Mouse (Mus musculus) heart, embryonic 10.5 days (tissue): ENCODE results near the gene Mtg2. TPM values are rescaled to one million over a fixed set of nuclear protein-coding genes. Genes with fewer than 3 reads are reported as not detected.

ENCODE experiments used
- DNase-seq: peaks from one replicate; pipeline ENCODE4 v3.0.0-alpha.2; 2017; ENCODE audit warnings: low spot score
- H3K27ac ChIP-seq: fragments of 300-500 bp; sonication (generic); 2 replicates; pipeline ENCODE4 v1.5.1; 2016; ENCODE audit warnings: mild to moderate bottlenecking
- H3K27me3 ChIP-seq: fragments of 300-500 bp; sonication (generic); 2 replicates; pipeline ENCODE4 v1.6.1; 2016; ENCODE audit warnings: mild to moderate bottlenecking; ENCODE audit not compliant: poor library complexity, insufficient read depth, severe bottlenecking
- H3K36me3 ChIP-seq: fragments of 300-500 bp; sonication (generic); 2 replicates; pipeline ENCODE4 v1.6.1; 2016; ENCODE audit warnings: mild to moderate bottlenecking, moderate library complexity
- H3K4me1 ChIP-seq: fragments of 300-500 bp; sonication (generic); 2 replicates; pipeline ENCODE4 v1.6.1; 2016; ENCODE audit warnings: mild to moderate bottlenecking
- H3K4me3 ChIP-seq: fragments of 300-500 bp; sonication (generic); 2 replicates; pipeline ENCODE4 v1.5.1; 2016; ENCODE audit warnings: mild to moderate bottlenecking, moderate library complexity
- H3K9me3 ChIP-seq: fragments of 300-500 bp; sonication (generic); 2 replicates; pipeline ENCODE4 v1.6.1; 2016; ENCODE audit warnings: mild to moderate bottlenecking, moderate library complexity
- WGBS: fragments of 180-500 bp; shearing (Covaris S2); methylation state at CpG from one replicate; pipeline ENCODE4 v1.1.7; 2016; 5-methylcytosine and 5-hydroxymethylcytosine counted together
- polyA plus RNA-seq: library from polyadenylated mRNA; unstranded; fragments of >200 nt; fragmentation: Nextera tagmentation; extraction: Ambion mirVana; gene quantifications from 2 replicates; pipeline ENCODE4 v1.2.1, GENCODE M21; 2016

Gene Mtg2
- polyA plus RNA-seq, 1 experiment from 2014 or later: 29.7 TPM

DNA sequence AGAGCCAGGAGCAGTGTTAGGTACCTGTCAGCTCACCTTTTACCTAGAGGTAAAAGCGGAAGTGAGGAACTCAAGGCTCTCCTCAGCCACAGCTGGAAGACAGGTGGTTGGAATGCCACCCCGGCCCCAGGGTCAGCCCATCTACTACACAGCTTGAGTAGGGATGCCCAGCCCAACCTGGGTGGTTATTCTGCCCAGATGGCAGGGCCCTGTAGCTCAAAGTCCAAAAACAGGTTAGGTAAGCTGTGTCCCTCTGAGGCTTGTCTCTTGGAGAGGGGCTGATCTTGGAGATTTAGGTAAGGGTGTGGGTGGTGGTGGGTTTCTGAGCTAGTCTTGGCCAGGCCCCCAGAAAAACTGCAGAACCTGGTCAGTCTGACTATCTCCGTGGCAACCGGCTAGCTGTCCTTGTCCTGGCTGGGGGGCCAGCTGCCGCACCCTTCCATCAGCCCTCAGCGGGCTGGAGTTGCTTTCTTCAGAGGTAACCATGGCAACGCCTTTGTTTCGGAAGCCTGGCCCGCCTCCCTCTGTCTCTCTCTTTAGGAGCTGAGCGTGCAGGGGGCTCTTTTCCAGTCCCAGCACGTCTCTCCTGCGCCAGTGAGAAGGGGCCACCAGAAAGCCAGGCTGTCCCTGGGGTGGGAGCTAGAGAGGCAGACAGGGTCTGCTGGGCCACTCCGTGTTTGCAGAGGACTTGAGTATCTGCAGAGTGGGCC, 47.3 kb downstream of the Mtg2 start:
- no peak overlapping the region for H3K4me3 ChIP-seq
- no peak for DNase-seq
- no peaks in the 10 kb centered on the region for H3K9me3 ChIP-seq
- H3K4me1 ChIP-seq: peaks cover 57% of the 10 kb centered on the region
- no peak overlapping the region for H3K27ac ChIP-seq
- 13% methylated on average over 13 of the region's 13 CpGs for WGBS
- H3K27me3 ChIP-seq: peaks cover 7% of the 10 kb centered on the region; the same call in 1 of the 2 replicates
- no peaks in the 10 kb centered on the region for H3K36me3 ChIP-seq

DNA sequence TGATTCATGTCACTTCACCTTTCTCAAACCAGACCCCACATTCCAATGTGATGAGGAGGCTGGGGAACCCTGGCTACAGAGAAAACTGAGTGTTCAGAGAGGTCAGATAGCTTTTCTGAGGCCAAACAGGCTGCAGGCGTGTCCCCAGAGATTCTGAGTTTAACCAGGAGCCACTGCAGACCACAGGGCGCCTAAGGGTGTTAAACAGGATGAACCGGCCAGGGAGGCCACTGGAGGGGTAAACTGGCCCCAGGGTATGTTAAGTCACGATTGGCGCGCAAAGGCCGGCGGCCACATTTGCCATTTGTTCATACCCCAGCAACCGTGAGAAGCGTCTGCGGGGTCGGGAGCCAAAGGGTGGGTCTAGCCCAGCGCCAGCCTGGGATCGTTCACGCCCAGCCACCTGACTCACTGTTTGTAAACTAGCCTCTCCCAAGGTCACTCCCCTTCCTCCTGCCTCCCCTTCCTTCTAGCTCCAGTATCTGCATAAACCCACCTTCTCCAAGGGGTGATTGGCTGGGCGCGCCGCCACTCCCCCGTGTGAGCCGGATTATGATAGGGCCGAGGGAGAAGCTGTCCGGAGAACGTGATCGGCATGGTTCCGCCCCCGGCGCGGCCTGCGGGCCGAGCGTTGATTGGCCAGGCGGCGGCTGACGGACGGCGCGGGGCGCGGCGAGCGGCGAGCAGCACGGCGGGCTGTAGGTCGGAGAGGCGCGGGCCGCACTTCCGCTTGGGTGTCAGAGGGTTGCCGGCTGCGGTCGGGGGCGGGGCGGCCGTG, 48.5 kb downstream of the Mtg2 start, which contains the start of gene Osbpl2:
Gene Osbpl2 (plus strand): TSS at position 646 of the 778 bp plus-strand sequence.
- peak within 1 kb of the TSS; percentile 88 for H3K4me3 ChIP-seq
- H3K4me1 ChIP-seq: peaks cover 57% of the 10 kb centered on the region
- 0 out of 2 replicates have a peak, but pooled peaks cover 6% of the 10 kb centered on the region for H3K36me3 ChIP-seq
- peak within 1 kb of the TSS; percentile 89 for H3K27ac ChIP-seq
- no peaks in the 10 kb centered on the region for H3K9me3 ChIP-seq
- peak; percentile 100 for DNase-seq
- WGBS: under 1% methylated on average over 55 of the region's 55 CpGs
- peaks cover 3% of the 10 kb centered on the region; the same call in 1 of the 2 replicates for H3K27me3 ChIP-seq

DNA sequence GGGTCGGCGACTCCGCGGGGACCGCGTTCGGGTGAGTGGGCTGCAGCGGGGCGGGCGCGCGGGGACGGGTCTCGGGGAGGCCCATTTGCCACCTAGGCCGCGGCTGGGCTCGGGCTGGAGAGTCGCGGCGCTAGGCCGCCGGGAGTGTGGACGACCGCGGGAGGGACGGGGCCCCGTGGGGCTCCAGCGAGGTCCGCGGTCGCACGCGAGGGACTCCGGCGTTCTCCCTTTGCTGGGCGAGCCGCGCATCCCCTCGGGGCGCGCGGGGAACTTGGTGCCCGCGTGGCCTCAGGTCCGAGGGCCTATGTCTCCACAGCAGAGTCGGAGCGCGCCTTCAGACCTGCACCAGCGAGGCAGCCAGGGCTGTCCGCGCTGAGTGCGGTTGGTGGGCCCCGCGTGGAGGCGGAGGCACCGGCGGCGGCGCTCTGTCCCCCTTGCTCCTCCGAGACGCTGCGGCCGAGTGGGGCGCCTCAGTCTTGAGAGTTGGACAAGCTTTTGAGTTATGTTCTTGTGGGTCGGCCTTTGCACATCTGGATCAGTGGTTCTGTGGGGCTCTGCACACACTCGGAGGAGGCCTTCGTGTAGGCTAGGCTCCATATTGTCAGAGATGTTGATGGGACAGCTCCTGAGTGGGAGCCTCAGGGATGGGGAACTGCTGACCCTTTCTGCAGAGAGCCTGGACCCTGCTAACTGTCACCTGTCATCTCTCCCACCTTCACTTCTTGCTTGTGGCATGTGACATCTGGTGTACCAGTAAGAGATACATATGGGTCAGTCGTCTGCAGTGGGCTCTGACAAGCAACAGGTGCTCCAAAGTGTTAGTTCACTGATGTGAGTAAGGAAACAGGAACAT, 49.3 kb downstream of the Mtg2 start:
- Histone ChIP-seq H3K4me1 (peaks cover 49% of the 10 kb centered on the region), H3K27me3 (peaks cover 3% of the 10 kb centered on the region; the same call in 1 of the 2 replicates), H3K9me3 (no peaks in the 10 kb centered on the region), H3K27ac (peak overlapping the region; percentile 89), H3K4me3 (peak overlapping the region; percentile 88), H3K36me3 (peaks cover 8% of the 10 kb centered on the region)
- DNase-seq: no peak
- WGBS: 1% methylated on average over 68 of the region's 68 CpGs

DNA sequence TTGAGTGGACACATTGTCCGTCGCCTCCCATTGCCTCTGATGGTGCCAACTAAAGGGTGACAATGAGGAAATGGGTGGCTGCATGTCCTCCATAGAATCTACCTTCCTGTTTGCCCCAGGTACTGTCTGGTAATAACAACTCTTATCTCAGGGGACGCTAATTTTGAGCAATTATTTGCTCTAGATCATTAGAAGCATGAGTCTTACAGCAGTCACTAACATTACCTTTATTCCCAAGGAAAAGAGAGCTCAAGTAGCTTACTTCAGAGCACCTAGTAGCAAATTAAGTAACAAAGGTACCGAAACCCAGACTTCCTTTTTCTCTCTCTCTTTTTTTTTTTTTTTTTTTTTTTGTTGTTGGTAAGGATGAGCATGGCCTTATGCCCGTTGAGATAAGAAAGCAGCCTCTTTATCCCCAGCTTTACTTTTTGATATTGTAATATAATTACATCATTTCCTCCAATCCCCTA, 49.9 kb downstream of the Mtg2 start:
- Histone ChIP-seq H3K27me3 (peaks cover 3% of the 10 kb centered on the region; the same call in 1 of the 2 replicates), H3K36me3 (peaks cover 8% of the 10 kb centered on the region), H3K9me3 (no peaks in the 10 kb centered on the region), H3K4me1 (peaks cover 43% of the 10 kb centered on the region), H3K4me3 (peak overlapping the region; percentile 88), H3K27ac (no peak overlapping the region)
- WGBS: 71% methylated on average over 5 of the region's 5 CpGs
- DNase-seq: no peak

DNA sequence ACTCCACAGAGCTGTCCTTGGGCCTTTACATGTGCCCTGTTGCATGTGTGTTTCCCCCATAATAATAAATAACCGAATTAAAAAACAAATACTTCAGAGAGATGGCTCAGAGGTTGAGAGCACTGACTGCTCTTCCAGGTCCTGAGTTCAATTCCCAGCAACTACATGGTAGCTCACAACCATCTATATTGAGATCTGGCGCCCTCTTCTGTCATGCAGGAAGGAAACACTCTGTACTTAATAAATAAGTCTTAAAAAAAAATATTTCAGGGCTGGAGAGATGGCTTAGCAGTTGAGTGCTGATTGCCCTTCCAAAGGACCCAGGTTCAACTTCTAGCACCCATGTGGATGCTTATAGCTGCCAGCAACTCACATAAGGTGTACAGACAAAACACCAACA, 53.8 kb downstream of the Mtg2 start:
- Histone ChIP-seq H3K9me3 (no peaks in the 10 kb centered on the region), H3K4me3 (no peak overlapping the region), H3K36me3 (peaks cover 8% of the 10 kb centered on the region), H3K27me3 (no peaks in the 10 kb centered on the region), H3K27ac (no peak overlapping the region), H3K4me1 (peaks cover 34% of the 10 kb centered on the region)
- no peak for DNase-seq
- 75% methylated on average over 2 of the region's 2 CpGs for WGBS

DNA sequence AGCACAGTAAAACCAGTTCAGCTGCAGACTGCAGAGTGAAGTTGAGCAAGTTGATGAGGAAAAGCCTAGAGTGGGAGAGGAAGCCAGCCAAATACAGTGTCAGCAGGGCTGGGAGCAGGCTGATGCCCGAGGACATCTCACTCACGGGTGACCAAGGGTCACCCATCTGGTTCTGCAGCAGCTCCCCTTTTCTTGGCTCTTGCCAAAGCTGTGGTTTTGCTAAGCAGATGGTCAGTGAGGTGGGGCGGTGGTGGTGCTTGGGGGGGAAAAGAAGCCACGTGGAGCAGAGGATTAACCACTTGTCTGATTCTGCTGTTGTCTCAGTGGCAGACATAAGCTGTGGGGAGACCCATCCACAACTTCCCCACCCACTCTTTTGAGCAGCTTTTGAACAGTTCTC, 55.8 kb downstream of the Mtg2 start:
- peaks cover 8% of the 10 kb centered on the region for H3K36me3 ChIP-seq
- no peak overlapping the region for H3K4me3 ChIP-seq
- H3K9me3 ChIP-seq: no peaks in the 10 kb centered on the region
- 30% methylated on average over 4 of the region's 4 CpGs for WGBS
- no peaks in the 10 kb centered on the region for H3K27me3 ChIP-seq
- H3K27ac ChIP-seq: no peak overlapping the region
- H3K4me1 ChIP-seq: peaks cover 26% of the 10 kb centered on the region
- no peak for DNase-seq

DNA sequence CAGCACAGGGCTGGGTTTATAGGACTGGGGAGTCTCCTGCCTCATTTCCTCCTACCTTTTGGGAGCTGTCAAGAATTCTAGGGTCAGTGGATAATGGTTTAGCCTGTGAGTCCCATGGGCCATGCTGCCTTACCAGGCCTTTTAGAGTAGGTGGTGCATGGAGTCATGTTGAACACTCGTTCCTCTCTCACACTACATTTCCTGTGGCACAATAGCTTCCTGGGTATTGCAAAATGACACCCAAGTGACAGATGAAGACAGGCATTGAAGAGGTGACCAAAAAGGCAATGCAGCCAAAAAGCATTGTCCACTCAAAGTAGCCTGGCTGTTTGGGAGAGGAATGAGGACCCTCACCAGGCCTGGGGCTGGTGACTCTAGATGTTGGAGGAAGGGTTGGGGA, 57.3 kb downstream of the Mtg2 start:
- Histone ChIP-seq H3K4me3 (no peak overlapping the region), H3K9me3 (no peaks in the 10 kb centered on the region), H3K27me3 (no peaks in the 10 kb centered on the region), H3K27ac (no peak overlapping the region), H3K36me3 (peaks cover 8% of the 10 kb centered on the region), H3K4me1 (peaks cover 28% of the 10 kb centered on the region)
- 66% methylated on average over 1 of the region's 1 CpGs for WGBS
- no peak for DNase-seq

DNA sequence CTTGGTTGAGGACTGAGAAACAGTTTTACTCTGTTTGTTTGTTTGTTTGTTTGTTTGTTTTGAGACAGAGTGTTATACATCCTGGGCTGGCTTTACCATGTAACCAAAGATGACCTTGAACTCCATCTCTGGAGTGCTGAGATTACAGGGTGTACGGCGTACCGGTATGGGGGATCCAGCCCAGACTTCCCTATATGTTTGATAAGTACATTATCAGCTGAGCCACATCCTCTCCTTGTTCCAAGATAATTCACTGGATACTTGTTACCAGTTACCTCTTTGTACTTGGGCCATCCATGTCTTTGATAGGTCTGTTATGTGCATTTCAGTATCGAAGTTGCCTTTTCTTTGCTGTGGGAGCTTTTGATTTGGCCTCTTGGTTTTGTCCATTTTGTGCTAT, 62.8 kb downstream of the Mtg2 start:
- no peaks in the 10 kb centered on the region for H3K9me3 ChIP-seq
- DNase-seq: no peak
- H3K4me3 ChIP-seq: no peak overlapping the region
- 62% methylated on average over 4 of the region's 4 CpGs for WGBS
- H3K27me3 ChIP-seq: no peaks in the 10 kb centered on the region
- peaks cover 6% of the 10 kb centered on the region; the same call in 1 of the 2 replicates for H3K36me3 ChIP-seq
- H3K27ac ChIP-seq: no peak overlapping the region; the same call in 1 of the 2 replicates
- peaks cover 27% of the 10 kb centered on the region for H3K4me1 ChIP-seq

DNA sequence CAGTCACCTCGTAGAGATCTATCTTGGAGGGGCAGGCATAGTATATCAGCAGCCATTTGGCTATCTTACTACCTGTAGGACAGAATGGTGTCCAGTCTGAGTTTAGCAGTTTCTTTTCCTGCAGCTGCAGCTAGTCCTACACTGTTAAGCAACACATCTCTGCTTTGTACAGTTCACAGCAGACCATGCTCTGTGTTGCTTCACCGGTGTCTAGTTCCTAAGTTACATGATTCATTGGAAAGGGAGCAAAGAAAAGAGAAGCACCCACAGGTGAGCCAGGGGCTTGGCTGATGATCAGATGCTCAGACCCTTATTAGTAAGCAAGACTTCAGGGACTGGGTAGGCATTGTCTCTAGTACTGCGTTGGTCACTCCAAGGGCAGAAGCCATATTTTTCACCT, 63.5 kb downstream of the Mtg2 start:
- H3K9me3 ChIP-seq: no peaks in the 10 kb centered on the region
- no peaks in the 10 kb centered on the region for H3K27me3 ChIP-seq
- peaks cover 27% of the 10 kb centered on the region for H3K4me1 ChIP-seq
- DNase-seq: no peak
- H3K36me3 ChIP-seq: peaks cover 12% of the 10 kb centered on the region; the same call in 1 of the 2 replicates
- no peak overlapping the region for H3K4me3 ChIP-seq
- peak overlapping the region; percentile 30 for H3K27ac ChIP-seq
- 75% methylated on average over 3 of the region's 3 CpGs for WGBS

DNA sequence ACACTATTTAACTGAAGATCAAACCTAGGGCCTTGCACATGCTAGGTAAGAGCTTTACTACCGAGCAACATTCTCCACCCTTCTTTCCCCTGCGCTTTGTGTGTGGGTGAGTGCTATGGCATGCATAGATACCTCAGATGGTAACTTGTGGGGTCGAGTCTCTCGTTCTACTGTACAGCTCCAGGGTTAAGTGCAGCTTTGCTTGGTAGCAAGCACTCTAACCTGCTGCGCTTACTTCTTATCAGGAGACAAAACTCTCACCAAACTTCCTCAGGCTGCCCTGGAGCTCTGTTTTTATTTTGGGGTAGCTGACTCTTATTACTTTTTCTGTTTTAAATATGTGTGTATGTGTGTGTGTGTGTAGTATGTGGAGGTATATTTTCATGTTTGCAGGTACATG, 65.0 kb downstream of the Mtg2 start:
- Histone ChIP-seq H3K27ac (no peak overlapping the region), H3K4me3 (no peak overlapping the region), H3K9me3 (no peaks in the 10 kb centered on the region), H3K4me1 (peaks cover 27% of the 10 kb centered on the region), H3K36me3 (peaks cover 18% of the 10 kb centered on the region; the same call in 1 of the 2 replicates), H3K27me3 (no peaks in the 10 kb centered on the region)
- 57% methylated on average over 5 of the region's 5 CpGs for WGBS
- no peak for DNase-seq
